Mouse (Mus musculus) embryonic facial prominence, embryonic 10.5 days (tissue): Measurements from ENCODE around the gene Zc3h18. TPM values are rescaled to one million over a fixed set of nuclear protein-coding genes. Genes with fewer than 3 reads are reported as not detected.

Experiments used
- DNase-seq: peaks from one replicate; pipeline ENCODE4 v3.0.0-alpha.2; 2017; ENCODE audit warnings: low spot score
- H3K27ac ChIP-seq: fragments of 300-500 bp; sonication (generic); replicated peaks from 2 replicates; pipeline ENCODE4 v1.5.1; 2016; ENCODE audit warnings: mild to moderate bottlenecking
- H3K27me3 ChIP-seq: fragments of 300-500 bp; sonication (generic); replicated peaks from 2 replicates; pipeline ENCODE4 v1.6.1; 2016; ENCODE audit warnings: low read depth, mild to moderate bottlenecking; ENCODE audit not compliant: poor library complexity, severe bottlenecking
- H3K36me3 ChIP-seq: fragments of 300-500 bp; sonication (generic); replicated peaks from 2 replicates; pipeline ENCODE4 v1.6.1; 2016; ENCODE audit warnings: mild to moderate bottlenecking, moderate library complexity
- H3K4me1 ChIP-seq: fragments of 300-500 bp; sonication (generic); 2 replicates; pipeline ENCODE4 v1.6.1; 2016
- H3K4me3 ChIP-seq: fragments of 300-500 bp; sonication (generic); 2 replicates; pipeline ENCODE4 v1.5.1; 2016; ENCODE audit warnings: mild to moderate bottlenecking, moderate library complexity
- H3K9me3 ChIP-seq: fragments of 300-500 bp; sonication (generic); 2 replicates; pipeline ENCODE4 v1.6.1; 2016; ENCODE audit warnings: mild to moderate bottlenecking
- WGBS: fragments of 180-500 bp; shearing (Covaris S2); methylation state at CpG from one replicate; pipeline ENCODE4 v1.1.7; 2016; 5-methylcytosine and 5-hydroxymethylcytosine counted together
- polyA plus RNA-seq: library from polyadenylated mRNA; unstranded; fragments of >200 nt; fragmentation: Nextera tagmentation; extraction: Ambion mirVana; gene quantifications from 2 replicates; pipeline ENCODE4 v1.2.1, GENCODE M21; 2016

Zc3h18 gene
- polyA plus RNA-seq, 1 experiment from 2014 or later: 81.8 TPM

DNA sequence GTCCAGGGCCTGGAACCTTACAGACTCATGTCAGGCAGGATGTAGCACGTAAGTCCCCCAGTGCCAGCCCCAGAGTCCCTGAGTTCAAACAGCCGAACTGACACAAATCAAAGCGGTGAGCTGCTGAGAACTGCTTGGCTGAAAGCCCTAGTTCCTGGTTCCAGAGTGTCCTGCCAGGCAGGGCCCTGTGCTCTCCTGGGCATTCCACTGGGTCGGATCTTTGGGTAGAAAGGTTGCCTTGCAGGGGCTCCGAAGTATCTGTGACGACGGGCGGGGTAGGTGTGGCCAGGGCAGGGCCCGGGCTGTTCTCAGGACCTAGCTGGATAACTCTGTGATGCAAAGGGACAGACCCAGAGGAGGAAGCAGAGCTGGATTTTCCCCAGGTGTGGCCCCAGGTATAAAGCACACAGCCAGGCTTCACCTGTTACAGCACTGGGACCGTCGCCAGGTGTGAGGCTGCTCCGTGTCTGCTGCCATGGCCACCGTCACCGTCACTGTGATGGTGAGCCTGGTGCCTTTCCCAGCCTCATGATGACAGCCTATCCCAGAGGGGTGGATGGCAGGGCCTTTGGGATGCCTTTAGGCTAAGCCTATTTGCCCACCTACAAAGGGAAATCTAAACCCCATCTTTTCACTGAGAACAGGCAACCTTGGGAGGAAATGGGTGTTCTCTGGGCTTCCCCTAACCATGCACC lies 45.1 kb downstream of the Zc3h18 start, which contains the start of gene Il17c:
Gene Il17c, plus strand, starts transcription at position 645 of the 695 bp plus-strand sequence.
- Histone ChIP-seq H3K27ac (no peak within 1 kb of the TSS), H3K4me1 (no peaks in the 10 kb centered on the region), H3K4me3 (no peak within 1 kb of the TSS), H3K27me3 (no peaks in the 10 kb centered on the region), H3K9me3 (no peaks in the 10 kb centered on the region), H3K36me3 (peaks cover 40% of the 10 kb centered on the region)
- no peak for DNase-seq
- WGBS: 88% methylated on average over 14 of the region's 14 CpGs

- H3K9me3 ChIP-seq: no peaks in the 10 kb centered on the region
- 87% methylated on average over 24 of the region's 24 CpGs for WGBS
- no peaks in the 10 kb centered on the region for H3K27me3 ChIP-seq
- no peaks in the 10 kb centered on the region for H3K4me1 ChIP-seq
- H3K4me3 ChIP-seq: no peak overlapping the region
- no peak for DNase-seq
- no peak overlapping the region for H3K27ac ChIP-seq
- H3K36me3 ChIP-seq: peaks cover 23% of the 10 kb centered on the region
Observed at GRCm38 (mm10) chr8:122423217-122423616, 46.8 kb downstream of the Zc3h18 start.

GRCm38 (mm10) chr8:122423659-122424058 lies 47.2 kb downstream of the Zc3h18 start:
- DNase-seq: no peak
- Histone ChIP-seq H3K9me3 (no peaks in the 10 kb centered on the region), H3K27me3 (no peaks in the 10 kb centered on the region), H3K4me1 (no peaks in the 10 kb centered on the region), H3K36me3 (peaks cover 19% of the 10 kb centered on the region), H3K4me3 (no peak overlapping the region), H3K27ac (no peak overlapping the region)
- WGBS: 56% methylated on average over 5 of the region's 5 CpGs

DNA sequence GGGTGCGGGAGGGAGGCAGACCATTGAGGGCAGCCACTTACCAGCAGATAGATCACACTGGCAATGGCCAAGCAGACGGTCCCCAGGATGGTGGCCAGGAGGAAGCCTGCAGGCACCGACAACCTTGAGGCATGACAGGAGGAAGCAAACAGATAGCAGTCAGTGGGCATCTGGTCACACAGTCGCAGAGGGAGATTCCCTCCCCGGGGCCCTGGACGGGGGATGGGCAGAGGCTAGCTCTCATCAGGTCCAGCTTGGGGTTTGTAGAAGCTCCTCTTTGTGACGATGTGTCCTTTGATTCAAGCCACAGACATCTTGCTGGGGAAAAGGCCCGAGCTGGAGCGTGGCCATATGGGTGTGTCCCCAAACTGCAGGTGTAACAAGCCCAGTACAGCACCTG lies 49.7 kb downstream of the Zc3h18 start:
- no peaks in the 10 kb centered on the region for H3K4me1 ChIP-seq
- no peak overlapping the region for H3K27ac ChIP-seq
- no peaks in the 10 kb centered on the region for H3K9me3 ChIP-seq
- WGBS: 77% methylated on average over 9 of the region's 9 CpGs
- no peaks in the 10 kb centered on the region for H3K27me3 ChIP-seq
- DNase-seq: no peak
- H3K36me3 ChIP-seq: no peaks in the 10 kb centered on the region
- no peak overlapping the region for H3K4me3 ChIP-seq

GRCm38 (mm10) chr8:122427607-122428006 lies 51.2 kb downstream of the Zc3h18 start:
- H3K9me3 ChIP-seq: no peaks in the 10 kb centered on the region
- H3K27me3 ChIP-seq: peaks cover 4% of the 10 kb centered on the region; the same call in 1 of the 2 replicates
- H3K36me3 ChIP-seq: no peaks in the 10 kb centered on the region
- peaks cover 12% of the 10 kb centered on the region for H3K4me1 ChIP-seq
- DNase-seq: no peak
- WGBS: 88% methylated on average over 7 of the region's 7 CpGs
- H3K4me3 ChIP-seq: no peak overlapping the region
- no peak overlapping the region for H3K27ac ChIP-seq

DNA sequence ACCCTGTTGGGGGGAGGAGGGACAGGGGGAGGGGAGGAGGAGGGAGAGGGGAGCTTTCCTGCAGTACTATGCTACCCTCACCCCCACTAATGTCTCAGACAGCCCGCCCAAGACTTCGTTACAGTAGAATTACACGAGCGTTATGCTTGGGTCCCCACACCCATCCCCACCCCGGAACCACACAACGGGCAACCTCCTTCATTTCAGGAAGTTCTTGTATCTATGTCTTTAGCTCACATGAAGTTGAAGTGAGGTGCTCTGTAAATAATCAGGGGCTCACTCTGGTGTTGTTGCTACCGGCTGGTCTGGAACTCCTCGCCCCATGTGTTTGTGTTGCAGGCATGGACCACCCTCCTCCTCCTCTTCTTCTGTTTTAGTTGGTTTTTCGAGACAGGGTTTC lies 51.8 kb downstream of the Zc3h18 start:
- peaks cover 17% of the 10 kb centered on the region for H3K4me1 ChIP-seq
- H3K4me3 ChIP-seq: no peak overlapping the region
- no peak for DNase-seq
- H3K27me3 ChIP-seq: peaks cover 4% of the 10 kb centered on the region; the same call in 1 of the 2 replicates
- H3K36me3 ChIP-seq: 0 out of 2 replicates have a peak, but pooled peaks cover 1% of the 10 kb centered on the region
- no peak overlapping the region for H3K27ac ChIP-seq
- WGBS: 89% methylated on average over 9 of the region's 9 CpGs
- no peaks in the 10 kb centered on the region for H3K9me3 ChIP-seq

GRCm38 (mm10) chr8:122430058-122430636 lies 53.7 kb downstream of the Zc3h18 start:
- Histone ChIP-seq H3K27me3 (peaks cover 7% of the 10 kb centered on the region; the same call in 1 of the 2 replicates), H3K36me3 (peaks cover 21% of the 10 kb centered on the region), H3K4me1 (peaks cover 19% of the 10 kb centered on the region), H3K4me3 (no peak overlapping the region), H3K9me3 (no peaks in the 10 kb centered on the region), H3K27ac (no peak overlapping the region)
- 87% methylated on average over 10 of the region's 10 CpGs for WGBS
- no peak for DNase-seq

DNA sequence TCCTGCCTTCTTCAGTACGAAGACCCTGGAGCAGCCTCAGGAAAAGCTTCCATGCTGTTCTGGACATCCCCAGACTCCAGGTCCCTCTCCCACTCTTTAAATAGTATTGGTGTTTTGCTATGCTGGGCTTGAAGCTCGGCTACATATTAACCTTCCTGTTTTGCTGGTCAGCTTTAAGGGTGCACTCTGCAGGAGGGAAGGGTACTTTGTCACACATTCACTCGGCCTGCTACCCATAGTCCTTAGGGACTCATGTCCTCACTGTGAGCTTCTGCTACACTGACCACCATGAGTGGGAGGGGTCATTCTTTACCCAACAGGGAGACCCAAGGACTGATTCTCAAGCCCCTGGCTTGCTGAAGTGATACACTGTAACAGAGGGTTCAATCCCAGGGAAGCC lies 54.2 kb downstream of the Zc3h18 start:
- Histone ChIP-seq H3K27ac (no peak overlapping the region), H3K4me3 (no peak overlapping the region), H3K4me1 (peaks cover 19% of the 10 kb centered on the region), H3K27me3 (peaks cover 7% of the 10 kb centered on the region; the same call in 1 of the 2 replicates), H3K36me3 (peaks cover 26% of the 10 kb centered on the region), H3K9me3 (peaks cover 4% of the 10 kb centered on the region; the same call in 1 of the 2 replicates)
- DNase-seq: no peak
- 81% methylated on average over 3 of the region's 3 CpGs for WGBS

DNA sequence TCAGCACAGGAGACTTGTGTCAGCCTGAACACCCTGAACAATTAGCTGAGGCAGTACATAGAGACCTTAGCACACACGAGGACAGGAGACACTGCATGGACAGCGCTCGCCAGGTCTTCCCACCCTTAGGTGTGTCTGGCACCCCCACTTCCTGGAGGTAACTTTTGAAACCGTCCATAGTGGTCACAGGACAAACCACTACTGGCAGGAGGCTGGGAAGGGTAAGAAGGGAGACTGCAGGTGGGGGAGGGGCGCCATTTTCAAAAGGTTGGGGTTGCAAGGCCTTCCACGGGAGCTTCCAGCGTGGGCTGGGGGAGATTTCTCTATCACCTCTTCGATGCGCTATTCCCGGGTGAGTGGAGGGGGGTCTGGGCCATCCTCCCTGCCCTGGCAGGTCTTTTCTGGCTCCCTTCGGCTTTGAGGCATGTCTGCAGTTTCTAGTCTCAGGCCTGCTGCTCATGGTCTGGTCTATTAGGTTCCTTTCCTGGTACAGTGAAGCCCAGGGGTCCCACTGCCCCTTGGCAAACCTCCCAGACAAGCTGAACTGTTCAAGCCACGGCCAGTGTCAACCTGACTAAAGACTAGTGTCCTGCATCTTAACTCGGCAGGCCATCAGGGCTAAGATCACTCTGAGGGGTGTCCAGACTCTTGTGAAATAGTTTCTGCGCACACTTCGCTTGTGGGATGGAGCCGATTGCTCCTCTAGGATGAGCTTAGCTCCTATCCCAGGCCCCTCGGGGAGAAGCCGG lies 55.5 kb downstream of the Zc3h18 start:
- H3K27ac ChIP-seq: peak overlapping the region; percentile 74
- WGBS: 40% methylated on average over 18 of the region's 18 CpGs
- peak overlapping the region; percentile 61 for H3K4me3 ChIP-seq
- peaks cover 19% of the 10 kb centered on the region for H3K4me1 ChIP-seq
- peaks cover 7% of the 10 kb centered on the region; the same call in 1 of the 2 replicates for H3K27me3 ChIP-seq
- H3K36me3 ChIP-seq: peaks cover 38% of the 10 kb centered on the region
- peak; percentile 29 for DNase-seq
- peaks cover 4% of the 10 kb centered on the region; the same call in 1 of the 2 replicates for H3K9me3 ChIP-seq

DNA sequence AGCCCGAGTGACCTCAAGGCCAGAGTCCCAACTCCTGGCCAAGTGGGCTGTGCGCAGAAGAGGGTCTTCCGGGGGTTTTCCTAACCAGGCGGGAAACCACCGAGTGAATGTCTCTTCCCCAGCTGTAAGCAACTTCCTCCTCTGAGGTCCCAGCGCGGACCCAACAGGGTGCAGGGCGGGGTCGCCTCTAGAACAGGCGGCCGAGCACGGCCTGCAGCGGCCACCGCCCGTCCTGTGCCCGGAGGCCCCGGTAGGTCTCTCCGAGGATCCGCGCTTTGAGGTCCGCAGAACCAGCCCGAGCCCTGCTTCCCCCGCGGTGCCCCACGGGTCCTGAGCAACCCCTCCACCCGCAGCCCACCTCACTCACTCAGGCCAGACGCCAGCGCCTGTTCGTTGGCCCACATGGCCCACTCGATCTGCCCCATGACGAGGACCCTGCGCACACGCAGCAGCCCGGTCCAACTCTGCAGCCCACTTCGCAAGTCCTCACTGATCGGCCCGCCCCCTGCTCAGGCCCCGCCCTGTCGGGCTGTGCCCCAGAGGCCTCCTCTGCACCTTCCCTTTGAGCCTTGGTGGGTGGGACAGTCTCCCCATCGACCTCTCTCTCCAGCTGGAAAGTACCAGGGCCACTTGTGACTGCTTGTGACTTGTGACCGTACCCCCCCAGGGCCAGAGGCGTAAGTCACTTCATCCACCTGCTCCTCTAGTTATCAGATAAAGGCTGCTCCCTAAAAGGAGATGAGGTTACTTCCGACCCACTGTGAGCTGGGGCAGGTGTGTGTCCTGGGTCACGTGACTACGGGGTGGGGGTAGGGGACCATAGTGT lies 56.2 kb downstream of the Zc3h18 start, which contains the start of gene Cyba:
Gene Cyba, minus strand, starts transcription at position 488 of the 826 bp plus-strand sequence.
- 4% methylated on average over 45 of the region's 45 CpGs for WGBS
- H3K27me3 ChIP-seq: peaks cover 7% of the 10 kb centered on the region; the same call in 1 of the 2 replicates
- peaks cover 20% of the 10 kb centered on the region for H3K4me1 ChIP-seq
- peaks cover 4% of the 10 kb centered on the region; the same call in 1 of the 2 replicates for H3K9me3 ChIP-seq
- peak; percentile 70 for DNase-seq
- peak within 1 kb of the TSS; percentile 61 for H3K4me3 ChIP-seq
- peak within 1 kb of the TSS; percentile 74 for H3K27ac ChIP-seq
- H3K36me3 ChIP-seq: peaks cover 46% of the 10 kb centered on the region

- Histone ChIP-seq H3K27ac (no peak overlapping the region; the same call in 1 of the 2 replicates), H3K27me3 (peaks cover 7% of the 10 kb centered on the region; the same call in 1 of the 2 replicates), H3K9me3 (peaks cover 4% of the 10 kb centered on the region; the same call in 1 of the 2 replicates), H3K36me3 (peaks cover 53% of the 10 kb centered on the region), H3K4me1 (peaks cover 28% of the 10 kb centered on the region), H3K4me3 (peak overlapping the region; percentile 61; the same call in 1 of the 2 replicates)
- 68% methylated on average over 11 of the region's 11 CpGs for WGBS
- no peak for DNase-seq
Observed at GRCm38 (mm10) chr8:122433269-122433905, 57.0 kb downstream of the Zc3h18 start.
